Mouse (Mus musculus) forebrain, embryonic 14.5 days (tissue): Measurements from ENCODE around the gene Wdr19. TPM values are rescaled to one million over a fixed set of nuclear protein-coding genes. Genes with fewer than 3 reads are reported as not detected.
"Not testable (repeated sequence)": the region's sequence is repeated elsewhere in the genome, so short reads cannot be mapped to it uniquely, and the experiment has no call there.

Source experiments
- ATAC-seq: fragments of 200-750 bp; cut with Nextera tagmentation; 2 replicates; pipeline ENCODE4 v1.8.0; 2017; ENCODE audit warnings: mild to moderate bottlenecking, moderate library complexity
- DNase-seq: peaks from one replicate; pipeline ENCODE4 v3.0.0-alpha.2; 2015; ENCODE audit warnings: low spot score
- H3K27ac ChIP-seq: fragments of 300-500 bp; sonication (generic); 2 replicates; pipeline ENCODE4 v1.5.1; 2014; ENCODE audit warnings: low read depth, mild to moderate bottlenecking, control low read depth, low read length, moderate library complexity
- H3K27me3 ChIP-seq: fragments of 300-500 bp; sonication (generic); replicated peaks from 2 replicates; pipeline ENCODE4 v1.6.1; 2014; ENCODE audit warnings: low read length, control low read depth, mixed read lengths; ENCODE audit not compliant: control insufficient read depth, insufficient read depth
- H3K36me3 ChIP-seq: fragments of 300-500 bp; sonication (generic); 2 replicates; pipeline ENCODE4 v1.6.1; 2014; ENCODE audit warnings: low read length, control low read depth; ENCODE audit not compliant: control insufficient read depth, insufficient read depth
- H3K4me1 ChIP-seq: fragments of 300-500 bp; sonication (generic); 2 replicates; pipeline ENCODE4 v1.6.1; 2014; ENCODE audit warnings: antibody characterized with exemption, low read length, control low read depth; ENCODE audit not compliant: control insufficient read depth, insufficient read depth
- H3K4me2 ChIP-seq: fragments of 300-500 bp; sonication (generic); 2 replicates; pipeline ENCODE4 v1.6.1; 2014; ENCODE audit warnings: mild to moderate bottlenecking, control low read depth, low read length
- H3K4me3 ChIP-seq: fragments of 300-500 bp; sonication (generic); 2 replicates; pipeline ENCODE4 v1.5.1; 2014; ENCODE audit warnings: low read depth, low read length, control low read depth
- H3K9ac ChIP-seq: fragments of 300-500 bp; sonication (generic); 2 replicates; pipeline ENCODE4 v1.6.1; 2014; ENCODE audit warnings: mild to moderate bottlenecking, low read length, control low read depth, moderate library complexity
- H3K9me3 ChIP-seq: fragments of 300-500 bp; sonication (generic); replicated peaks from 2 replicates; pipeline ENCODE4 v1.6.1; 2016; ENCODE audit warnings: low read length, control low read depth, mixed read lengths; ENCODE audit not compliant: control insufficient read depth
- WGBS: fragments of 180-500 bp; shearing (Covaris S2); extraction: QIAGEN DNeasy Blood & Tissue Kit; methylation state at CpG from one replicate; pipeline ENCODE4 v1.1.7; 2014; 5-methylcytosine and 5-hydroxymethylcytosine counted together
- polyA plus RNA-seq: library from polyadenylated mRNA; unstranded; fragments of >200 nt; fragmentation: Nextera tagmentation; extraction: Ambion mirVana; gene quantifications from 2 replicates; pipeline ENCODE4 v1.2.1, GENCODE M21; 2014

Gene Wdr19
- polyA plus RNA-seq, 1 experiment from 2014 or later: 10.3 TPM

DNA sequence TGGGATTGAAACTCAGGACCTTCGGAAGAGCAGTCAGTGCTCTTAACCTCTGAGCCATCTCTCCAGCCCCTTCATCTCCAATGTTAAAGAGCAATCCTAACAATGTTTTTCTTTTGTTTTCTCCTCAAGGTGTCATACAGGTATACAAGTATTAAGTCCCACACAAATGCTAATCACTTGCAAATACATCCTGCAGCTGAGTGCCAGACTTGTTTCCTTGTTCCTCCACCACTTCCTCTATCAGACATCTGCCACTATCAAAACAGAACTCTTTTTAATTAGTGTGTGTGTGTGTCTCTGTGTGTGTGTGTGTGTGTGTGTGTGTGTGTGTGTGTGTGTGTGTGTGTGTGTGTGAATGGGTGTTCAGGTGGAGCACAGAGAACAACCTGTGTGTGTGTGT lies 100.1 kb downstream of the Wdr19 start:
- not testable (repeated sequence) for DNase-seq, H3K4me3 ChIP-seq, H3K9ac ChIP-seq, H3K4me1 ChIP-seq, H3K4me2 ChIP-seq, H3K27ac ChIP-seq, H3K27me3 ChIP-seq, ATAC-seq, H3K9me3 ChIP-seq
- WGBS: 100% methylated on average over 1 of the region's 1 CpGs
- peaks cover 27% of the 10 kb centered on the region for H3K36me3 ChIP-seq

DNA sequence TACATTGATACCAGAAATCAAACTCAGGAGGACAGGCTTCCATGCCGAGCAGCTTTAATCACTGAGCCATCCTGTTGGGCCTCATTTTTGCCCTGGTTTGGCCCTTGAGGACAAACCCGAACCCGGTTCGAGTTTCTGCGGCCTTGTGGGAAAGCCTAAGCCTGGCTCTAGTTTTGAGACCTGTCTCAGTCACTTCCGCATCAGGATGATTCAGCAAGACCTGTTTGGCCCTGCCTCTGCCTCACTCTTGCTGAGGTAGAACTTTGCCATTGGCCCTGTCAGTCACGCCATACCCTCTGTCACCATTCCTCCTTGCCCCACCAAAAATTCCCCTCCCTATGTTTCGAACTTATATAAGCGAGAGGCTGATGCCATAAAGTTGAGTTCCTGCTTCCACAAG lies 100.6 kb downstream of the Wdr19 start:
- H3K36me3 ChIP-seq: peaks cover 26% of the 10 kb centered on the region
- H3K4me2 ChIP-seq: no peak overlapping the region
- no peaks in the 10 kb centered on the region for H3K27me3 ChIP-seq
- H3K9ac ChIP-seq: no peak overlapping the region
- DNase-seq: no peak
- H3K9me3 ChIP-seq: no peaks in the 10 kb centered on the region
- H3K27ac ChIP-seq: no peak overlapping the region
- ATAC-seq: no peak
- no peak overlapping the region for H3K4me3 ChIP-seq
- WGBS: 94% methylated on average over 9 of the region's 9 CpGs
- no peaks in the 10 kb centered on the region for H3K4me1 ChIP-seq

DNA sequence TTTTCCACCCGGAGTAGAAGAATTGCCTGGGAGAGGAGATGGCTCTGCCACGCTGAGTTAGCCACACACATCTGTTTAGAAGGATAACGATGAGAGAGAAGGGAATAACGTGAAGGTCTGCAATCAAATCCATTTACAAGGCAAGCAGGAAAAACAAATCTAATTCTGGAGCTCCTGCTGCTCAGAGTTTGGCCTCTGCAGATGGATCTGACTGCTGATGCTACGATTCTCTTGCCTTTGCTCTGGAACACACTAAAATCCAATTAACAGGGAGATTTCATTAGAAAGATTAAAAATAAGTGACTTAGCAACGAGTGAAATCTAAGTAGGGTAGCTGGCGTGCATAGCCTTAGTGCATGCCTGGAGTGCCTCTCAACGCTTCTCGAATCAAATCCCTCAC lies 106.0 kb downstream of the Wdr19 start:
- 82% methylated on average over 9 of the region's 9 CpGs for WGBS
- Histone ChIP-seq H3K36me3 (peaks cover 31% of the 10 kb centered on the region), H3K9ac (no peak overlapping the region), H3K4me1 (no peaks in the 10 kb centered on the region), H3K4me2 (no peak overlapping the region), H3K9me3 (no peaks in the 10 kb centered on the region), H3K27ac (no peak overlapping the region), H3K27me3 (no peaks in the 10 kb centered on the region), H3K4me3 (no peak overlapping the region)
- DNase-seq (no peak), ATAC-seq (no peak)

DNA sequence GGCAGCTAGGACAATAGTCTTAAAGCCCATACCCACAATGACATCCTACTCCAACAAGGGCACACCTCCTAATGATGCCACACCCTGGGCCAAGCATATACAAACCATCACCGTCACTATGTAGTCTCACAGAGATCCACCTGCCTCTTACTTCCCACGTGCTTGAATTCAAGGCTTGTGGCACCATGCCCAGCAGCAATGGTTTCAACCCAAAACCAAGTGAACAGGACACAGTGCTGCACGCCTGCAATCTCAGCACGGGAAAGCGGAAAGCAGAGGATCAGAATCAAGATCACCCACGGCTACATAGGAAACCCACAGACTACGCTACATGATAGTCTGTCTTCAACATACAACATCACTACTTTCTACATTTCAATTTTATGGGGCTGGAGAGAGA lies 108.7 kb downstream of the Wdr19 start:
- no peaks in the 10 kb centered on the region for H3K27me3 ChIP-seq
- H3K36me3 ChIP-seq: peaks cover 30% of the 10 kb centered on the region
- no peaks in the 10 kb centered on the region for H3K4me1 ChIP-seq
- no peak overlapping the region for H3K4me3 ChIP-seq
- ATAC-seq (no peak), DNase-seq (no peak)
- H3K4me2 ChIP-seq: no peak overlapping the region
- WGBS: 94% methylated on average over 7 of the region's 7 CpGs
- no peaks in the 10 kb centered on the region for H3K9me3 ChIP-seq
- no peak overlapping the region for H3K27ac ChIP-seq
- H3K9ac ChIP-seq: no peak overlapping the region

DNA sequence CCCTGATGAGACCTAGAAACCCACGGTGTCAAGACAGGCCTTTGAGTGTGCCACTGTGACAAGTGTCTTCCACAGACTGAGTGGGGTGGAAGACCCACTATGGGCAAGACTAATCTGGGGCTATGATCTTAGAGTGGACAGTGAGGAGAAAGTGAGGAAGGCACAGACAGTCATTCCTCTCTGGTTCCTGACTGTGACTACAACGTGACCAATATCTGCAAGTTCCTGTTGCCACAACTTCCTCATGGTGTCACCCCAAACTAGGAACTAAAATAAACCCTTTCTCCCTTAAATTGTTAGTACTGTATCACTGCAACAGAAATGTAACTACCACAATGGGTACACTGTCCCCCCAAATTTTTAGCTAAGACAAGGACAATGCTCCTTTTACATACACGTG lies 109.4 kb downstream of the Wdr19 start:
- Histone ChIP-seq H3K27me3 (no peaks in the 10 kb centered on the region), H3K9ac (no peak overlapping the region), H3K4me1 (no peaks in the 10 kb centered on the region), H3K9me3 (no peaks in the 10 kb centered on the region), H3K27ac (no peak overlapping the region), H3K4me2 (no peak overlapping the region), H3K4me3 (no peak overlapping the region), H3K36me3 (peaks cover 31% of the 10 kb centered on the region)
- 98% methylated on average over 3 of the region's 3 CpGs for WGBS
- ATAC-seq: no peak
- no peak for DNase-seq

Other genes starting within 250 kb of the Wdr19 start
- gene Tlr6, start 239.6 kb upstream of the Wdr19 start, polyA plus RNA-seq: 0.38 and 0.48 TPM in 2 replicates
- 4.5 and 5.6 TPM in 2 replicates for gene Fam114a1, start 229.6 kb upstream of the Wdr19 start, polyA plus RNA-seq
- 0.10 and 0.22 TPM in 2 replicates for gene Tmem156, start 107.6 kb upstream of the Wdr19 start, polyA plus RNA-seq
- gene Klhl5, start 92.2 kb upstream of the Wdr19 start, polyA plus RNA-seq: 42.3 and 47.0 TPM in 2 replicates
- 39.6 and 39.7 TPM in 2 replicates for gene Rfc1, start 136.0 kb downstream of the Wdr19 start, polyA plus RNA-seq
- gene Klb, start 148.6 kb downstream of the Wdr19 start, polyA plus RNA-seq: 0.15 TPM in 1 of 2 replicates, not detected in the other
- 748 and 925 TPM in 2 replicates for gene Rpl9, start 191.7 kb downstream of the Wdr19 start, polyA plus RNA-seq
- 67.6 and 72.3 TPM in 2 replicates for gene Lias, start 191.8 kb downstream of the Wdr19 start, polyA plus RNA-seq
- 51.1 and 51.3 TPM in 2 replicates for gene Ugdh, start 236.3 kb downstream of the Wdr19 start, polyA plus RNA-seq